Mouse (Mus musculus): Measurements from ENCODE around the gene Cd81. TPM values are rescaled to one million over a fixed set of nuclear protein-coding genes. Genes with fewer than 3 reads are reported as not detected.

Cd81 gene
- polyA plus RNA-seq (2014; fragmentation: Nextera tagmentation; extraction: Ambion mirVana), result 455 and 483 TPM in 2 replicates

DNA sequence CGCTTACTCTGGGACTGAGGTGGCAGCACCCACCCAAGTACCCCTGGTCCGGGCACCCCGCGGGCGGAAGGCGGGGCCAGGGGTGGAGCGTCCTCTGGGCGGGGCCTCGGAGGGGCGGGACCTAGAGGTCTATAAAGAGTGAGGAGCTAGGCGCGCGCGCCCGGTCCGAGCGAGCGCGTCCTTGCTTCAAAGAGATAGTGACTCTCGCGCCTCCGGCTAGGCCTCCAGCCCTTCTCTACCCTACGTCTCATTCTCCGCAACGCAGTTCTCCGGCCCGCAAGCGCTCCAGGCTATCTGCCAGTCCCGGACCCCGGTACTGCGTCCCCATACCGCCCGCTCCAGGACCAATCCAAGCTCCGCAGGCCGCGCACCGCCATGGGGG, at the start of gene Cd81:
TSS of gene Cd81 (plus strand) at position 114 of the 382 bp plus-strand sequence.
- H3K4me1 ChIP-seq (replicated peaks; ENCODE audit: control insufficient read depth, insufficient read depth, low read length), result peaks cover 32% of the 10 kb centered on the region

DNA sequence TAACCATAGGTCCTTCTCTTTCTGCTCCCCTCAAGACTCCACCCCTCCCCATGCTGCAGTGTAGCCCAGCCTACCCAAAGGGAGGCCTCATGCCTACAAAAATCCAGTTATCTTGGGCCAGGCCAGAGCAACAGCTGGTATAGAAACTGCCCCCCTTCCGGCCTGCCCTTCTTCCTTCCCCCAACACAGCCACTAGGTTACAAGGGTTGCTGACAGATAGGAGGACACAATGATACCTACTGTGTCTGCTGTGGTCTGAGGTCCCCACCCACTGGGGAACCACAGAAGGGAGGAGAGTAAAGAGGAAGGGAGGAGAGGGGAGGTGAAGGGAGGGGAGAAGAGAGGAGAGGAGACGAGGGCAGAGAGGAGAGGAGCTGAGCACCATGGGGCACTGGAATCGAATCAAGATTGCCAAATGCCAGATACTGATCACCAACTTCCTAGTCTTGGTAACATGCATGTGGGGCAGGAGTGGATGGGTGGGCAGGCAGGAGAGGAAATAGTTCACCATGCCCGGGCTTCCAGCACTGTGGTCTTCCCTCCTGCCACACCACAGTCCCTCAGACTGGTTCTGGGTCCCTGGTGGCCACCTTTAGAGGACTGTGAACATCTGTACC, 47.7 kb upstream of the Cd81 start, which contains the start of gene Tspan32:
TSS of gene Tspan32 (plus strand) at position 320 of the 617 bp plus-strand sequence.
- Histone ChIP-seq H3K4me1 (replicated peaks; ENCODE audit: control insufficient read depth, insufficient read depth, low read length) (peaks cover 12% of the 10 kb centered on the region), H3K27me3 (ENCODE audit: control insufficient read depth, insufficient read depth, low read length) (no peaks in the 10 kb centered on the region), H3K27ac (no peak within 1 kb of the TSS), H3K9me3 (ENCODE audit: control insufficient read depth, low read length) (no peaks in the 10 kb centered on the region), H3K4me3 (replicated peaks; ENCODE audit: low read length) (no peak within 1 kb of the TSS), H3K36me3 (replicated peaks; ENCODE audit: control insufficient read depth, insufficient read depth) (no peaks in the 10 kb centered on the region), H3K9ac (no peak within 1 kb of the TSS), H3K4me2 (replicated peaks) (no peak within 1 kb of the TSS)
- ATAC-seq (ENCODE audit: low FRiP score), result no peak
- DNase-seq (ENCODE audit: low spot score), result no peak
- 84% methylated on average over 4 of the region's 4 CpGs for WGBS

More for the DNA sequence above, at the start of gene Cd81:
- Histone ChIP-seq H3K9ac (peak within 1 kb of the TSS; percentile 97), H3K27me3 (ENCODE audit: control insufficient read depth, insufficient read depth, low read length) (no peaks in the 10 kb centered on the region), H3K27ac (peak within 1 kb of the TSS; percentile 86), H3K4me3 (replicated peaks; ENCODE audit: low read length) (peak within 1 kb of the TSS; percentile 85), H3K9me3 (ENCODE audit: control insufficient read depth, low read length) (no peaks in the 10 kb centered on the region), H3K4me2 (replicated peaks) (peak within 1 kb of the TSS; percentile 64), H3K36me3 (replicated peaks; ENCODE audit: control insufficient read depth, insufficient read depth) (no peaks in the 10 kb centered on the region)
- ATAC-seq (ENCODE audit: low FRiP score) (peak; percentile 79), DNase-seq (ENCODE audit: low spot score) (peak; percentile 79)
- 1% methylated on average over 37 of the region's 37 CpGs for WGBS

DNA sequence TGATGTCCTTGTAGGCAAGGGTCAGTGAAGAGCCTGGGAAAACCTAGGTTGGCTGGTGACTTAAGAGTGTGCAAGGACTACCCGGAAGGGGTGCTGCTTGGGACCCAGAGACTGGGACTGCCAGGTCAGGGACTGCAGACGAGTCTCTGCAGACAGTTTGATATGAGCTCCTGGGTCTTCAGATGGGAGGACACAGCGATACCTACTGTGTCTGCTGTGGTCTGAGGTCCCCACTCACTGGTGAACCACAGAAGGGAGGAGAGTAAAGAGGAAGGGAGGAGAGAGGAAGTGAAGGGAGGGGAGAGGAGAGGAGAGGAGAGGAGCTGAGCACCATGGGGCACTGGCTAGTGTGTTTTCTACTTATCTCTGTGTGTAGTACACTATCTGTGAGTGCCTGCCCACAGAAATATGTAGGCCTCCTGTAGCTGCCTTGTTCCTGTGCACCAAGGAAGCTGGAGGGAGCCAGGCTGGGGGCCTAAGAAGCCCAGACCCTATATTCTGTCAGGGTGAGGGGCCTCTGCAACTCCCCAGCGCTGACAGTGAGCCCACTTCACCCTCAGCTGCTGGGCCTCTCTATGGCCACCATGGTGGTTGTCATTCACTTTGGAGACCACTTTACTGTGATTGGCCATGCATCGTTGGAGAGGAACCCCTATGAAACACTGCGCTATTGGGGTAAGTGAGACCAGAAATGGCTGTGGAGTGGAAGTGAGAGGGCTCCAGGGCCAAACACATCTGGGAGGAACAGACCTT, 47.0 kb upstream of the Cd81 start:
- WGBS, result 87% methylated on average over 6 of the region's 6 CpGs

DNA sequence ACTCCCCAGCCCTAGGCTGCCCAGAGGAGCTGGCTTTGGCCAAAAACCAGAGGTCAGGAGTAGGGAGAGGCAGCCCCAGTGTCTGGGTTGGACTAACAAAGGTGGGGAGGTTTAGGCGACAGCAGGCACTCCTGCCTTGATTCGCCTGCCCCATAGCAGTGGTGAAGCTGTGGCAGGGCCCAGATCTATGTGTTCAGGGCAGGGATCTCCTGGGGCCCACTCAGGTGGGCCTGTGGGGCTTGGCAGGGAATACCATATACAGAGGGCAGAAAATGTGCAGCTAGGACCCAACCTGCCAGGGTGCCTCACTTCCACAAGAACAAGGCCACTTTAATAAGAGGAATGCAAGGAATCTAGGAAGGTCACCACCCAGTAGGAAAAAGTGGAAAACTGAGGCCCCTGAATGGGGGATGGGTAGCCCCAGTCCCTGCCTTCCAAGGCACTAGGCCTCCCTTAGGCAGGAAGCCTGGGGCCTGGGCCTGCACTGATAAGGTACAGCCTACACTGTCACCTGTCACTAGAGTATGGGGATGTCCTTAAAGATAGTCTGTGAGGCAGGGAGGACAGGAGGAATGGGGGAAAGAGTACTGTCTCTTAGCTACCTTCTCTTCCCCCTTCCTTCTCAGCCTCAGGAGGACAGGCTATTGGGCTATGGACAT, 46.3 kb upstream of the Cd81 start:
- ATAC-seq (ENCODE audit: low FRiP score), result no peak
- Histone ChIP-seq H3K27me3 (ENCODE audit: control insufficient read depth, insufficient read depth, low read length) (no peaks in the 10 kb centered on the region), H3K4me2 (replicated peaks) (no peak overlapping the region), H3K4me1 (replicated peaks; ENCODE audit: control insufficient read depth, insufficient read depth, low read length) (peaks cover 13% of the 10 kb centered on the region), H3K36me3 (replicated peaks; ENCODE audit: control insufficient read depth, insufficient read depth) (no peaks in the 10 kb centered on the region), H3K9ac (no peak overlapping the region), H3K9me3 (ENCODE audit: control insufficient read depth, low read length) (no peaks in the 10 kb centered on the region), H3K4me3 (replicated peaks; ENCODE audit: low read length) (no peak overlapping the region), H3K27ac (no peak overlapping the region)
- no peak for DNase-seq (ENCODE audit: low spot score)
- 86% methylated on average over 2 of the region's 2 CpGs for WGBS

More for the DNA sequence above, 47.0 kb upstream of the Cd81 start:
- no peak overlapping the region for H3K4me2 ChIP-seq (replicated peaks)
- H3K36me3 ChIP-seq (replicated peaks; ENCODE audit: control insufficient read depth, insufficient read depth), result no peaks in the 10 kb centered on the region
- no peaks in the 10 kb centered on the region for H3K27me3 ChIP-seq (ENCODE audit: control insufficient read depth, insufficient read depth, low read length)
- H3K9ac ChIP-seq, result no peak overlapping the region
- no peak overlapping the region for H3K4me3 ChIP-seq (replicated peaks; ENCODE audit: low read length)
- no peak overlapping the region for H3K27ac ChIP-seq
- ATAC-seq (ENCODE audit: low FRiP score) (no peak), DNase-seq (ENCODE audit: low spot score) (no peak)
- H3K4me1 ChIP-seq (replicated peaks; ENCODE audit: control insufficient read depth, insufficient read depth, low read length), result peaks cover 13% of the 10 kb centered on the region
- no peaks in the 10 kb centered on the region for H3K9me3 ChIP-seq (ENCODE audit: control insufficient read depth, low read length)

DNA sequence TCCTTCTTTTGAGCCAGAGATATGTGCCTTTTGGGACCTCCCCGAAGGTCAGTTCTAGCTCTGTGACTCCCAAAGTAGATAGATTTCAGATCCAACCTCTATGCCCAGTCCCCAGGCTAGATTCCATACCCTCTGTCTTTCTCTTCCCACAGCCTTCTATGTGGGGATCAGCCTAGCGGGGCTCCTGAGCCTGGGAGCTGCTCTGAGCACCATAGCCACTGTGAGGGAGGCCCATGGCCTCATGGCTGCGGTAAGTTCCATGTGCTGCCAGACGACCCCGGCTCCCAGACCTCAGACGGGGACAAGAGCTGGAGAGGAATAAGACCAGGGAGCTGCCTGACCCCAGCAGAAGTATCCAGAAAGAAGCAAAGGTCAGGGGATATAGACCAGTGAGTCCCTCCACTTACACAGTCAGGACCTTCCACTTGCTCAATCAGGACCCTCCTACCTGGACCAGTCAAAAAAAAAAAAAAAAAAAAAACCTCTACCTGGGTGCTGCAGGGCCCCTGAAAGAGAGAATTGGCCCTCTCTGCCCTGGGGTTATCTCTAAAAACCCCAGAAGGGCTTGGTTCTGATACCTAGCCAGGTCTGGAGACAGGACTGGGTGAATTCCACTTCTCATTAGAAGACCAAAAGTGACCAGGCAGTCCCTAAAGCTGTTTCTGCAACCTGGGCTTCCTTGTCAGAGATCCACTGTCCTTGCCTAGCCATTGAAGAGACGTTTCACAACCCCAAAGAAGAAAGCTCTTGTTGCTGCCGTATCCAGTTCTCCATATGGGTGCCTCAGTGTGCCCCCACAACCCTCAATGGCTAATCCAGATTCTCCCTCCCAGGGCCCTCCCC, 45.6 kb upstream of the Cd81 start:
- H3K27me3 ChIP-seq (ENCODE audit: control insufficient read depth, insufficient read depth, low read length), result no peaks in the 10 kb centered on the region
- WGBS, result 93% methylated on average over 8 of the region's 8 CpGs
- peaks cover 14% of the 10 kb centered on the region for H3K4me1 ChIP-seq (replicated peaks; ENCODE audit: control insufficient read depth, insufficient read depth, low read length)
- no peaks in the 10 kb centered on the region for H3K9me3 ChIP-seq (ENCODE audit: control insufficient read depth, low read length)
- H3K27ac ChIP-seq, result no peak overlapping the region; the same call in 1 of the 2 replicates
- H3K36me3 ChIP-seq (replicated peaks; ENCODE audit: control insufficient read depth, insufficient read depth), result no peaks in the 10 kb centered on the region
- ATAC-seq (ENCODE audit: low FRiP score) (no peak), DNase-seq (ENCODE audit: low spot score) (no peak)
- H3K4me3 ChIP-seq (replicated peaks; ENCODE audit: low read length), result no peak overlapping the region
- no peak overlapping the region for H3K4me2 ChIP-seq (replicated peaks)
- no peak overlapping the region for H3K9ac ChIP-seq

DNA sequence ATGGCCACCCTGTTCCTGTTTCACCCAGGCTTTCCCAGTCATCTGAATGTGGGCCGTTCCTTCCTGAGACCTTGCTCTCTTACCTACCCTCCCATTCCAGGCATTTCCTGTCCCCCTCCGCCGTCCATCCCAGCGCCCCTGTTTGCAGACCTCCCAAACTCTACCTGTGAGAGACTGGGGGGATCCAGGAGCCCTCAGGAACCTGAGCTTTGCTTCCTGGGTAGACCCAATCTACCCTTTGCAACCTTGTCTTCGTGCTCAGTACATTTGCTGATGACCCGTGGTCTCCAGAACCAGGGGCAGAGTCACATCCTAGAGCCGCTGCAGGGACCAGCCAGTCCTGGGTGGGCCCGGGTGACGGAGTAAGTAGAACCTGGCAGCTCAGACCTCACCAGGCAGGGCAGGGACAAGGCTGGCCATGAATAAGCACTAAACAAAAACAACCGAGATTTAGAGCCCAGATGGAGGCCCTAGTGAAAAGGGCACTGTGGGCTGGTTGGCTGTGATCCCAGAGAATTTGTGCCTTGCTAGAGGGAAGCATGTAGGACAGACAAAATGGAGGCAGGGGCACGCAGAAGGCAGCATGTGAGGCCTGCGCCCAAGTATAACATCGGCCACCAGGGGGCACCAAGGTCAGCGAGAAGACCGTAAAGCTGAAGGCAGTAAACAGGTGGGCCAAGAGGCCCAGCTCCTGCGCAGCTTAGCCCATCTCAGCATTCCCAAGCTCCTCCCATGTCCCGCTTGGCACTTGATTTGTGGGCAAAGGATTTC, 44.8 kb upstream of the Cd81 start:
- H3K9ac ChIP-seq, result no peak overlapping the region
- no peaks in the 10 kb centered on the region for H3K36me3 ChIP-seq (replicated peaks; ENCODE audit: control insufficient read depth, insufficient read depth)
- peak; percentile 88 for DNase-seq (ENCODE audit: low spot score)
- no peak overlapping the region for H3K4me2 ChIP-seq (replicated peaks)
- WGBS, result 40% methylated on average over 17 of the region's 17 CpGs
- peak; percentile 74 for ATAC-seq (ENCODE audit: low FRiP score)
- H3K9me3 ChIP-seq (ENCODE audit: control insufficient read depth, low read length), result no peaks in the 10 kb centered on the region
- H3K4me1 ChIP-seq (replicated peaks; ENCODE audit: control insufficient read depth, insufficient read depth, low read length), result peaks cover 20% of the 10 kb centered on the region
- peak overlapping the region; percentile 78 for H3K27ac ChIP-seq
- H3K4me3 ChIP-seq (replicated peaks; ENCODE audit: low read length), result no peak overlapping the region
- no peaks in the 10 kb centered on the region for H3K27me3 ChIP-seq (ENCODE audit: control insufficient read depth, insufficient read depth, low read length)

DNA sequence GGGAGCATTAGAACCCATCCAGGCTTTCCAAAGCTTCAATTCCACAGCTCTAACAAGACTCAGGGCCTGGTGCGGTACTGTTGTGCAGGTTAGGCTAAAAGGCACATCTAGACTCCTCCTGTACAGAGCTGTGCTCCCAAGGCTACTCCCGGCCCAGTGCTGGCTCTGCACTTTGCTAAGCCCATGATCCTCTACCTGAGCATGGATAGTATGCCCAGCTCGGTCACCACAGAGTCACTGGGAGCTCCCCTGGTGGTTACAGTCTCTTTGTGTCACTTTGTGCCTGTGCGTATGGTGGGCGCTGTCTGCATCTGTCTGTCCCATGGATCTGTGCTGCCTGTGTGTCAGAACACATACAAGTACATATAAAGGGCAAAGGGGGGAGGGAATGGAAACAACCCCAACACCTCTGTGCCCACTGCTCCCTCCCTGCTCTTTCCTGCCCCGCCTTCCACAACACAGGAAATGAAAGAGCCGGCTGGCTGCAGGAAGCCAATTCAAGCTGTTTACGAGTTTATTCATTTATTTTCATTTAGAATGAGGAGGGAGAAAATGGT, 44.1 kb upstream of the Cd81 start:
- WGBS, result 61% methylated on average over 8 of the region's 8 CpGs
- peak; percentile 42; the same call in 1 of the 2 replicates for ATAC-seq (ENCODE audit: low FRiP score)
- Histone ChIP-seq H3K9ac (no peak overlapping the region), H3K4me2 (replicated peaks) (no peak overlapping the region), H3K4me3 (replicated peaks; ENCODE audit: low read length) (no peak overlapping the region), H3K4me1 (replicated peaks; ENCODE audit: control insufficient read depth, insufficient read depth, low read length) (peaks cover 25% of the 10 kb centered on the region), H3K27ac (peak overlapping the region; percentile 78), H3K9me3 (ENCODE audit: control insufficient read depth, low read length) (no peaks in the 10 kb centered on the region), H3K27me3 (ENCODE audit: control insufficient read depth, insufficient read depth, low read length) (no peaks in the 10 kb centered on the region), H3K36me3 (replicated peaks; ENCODE audit: control insufficient read depth, insufficient read depth) (no peaks in the 10 kb centered on the region)
- DNase-seq (ENCODE audit: low spot score), result no peak

DNA sequence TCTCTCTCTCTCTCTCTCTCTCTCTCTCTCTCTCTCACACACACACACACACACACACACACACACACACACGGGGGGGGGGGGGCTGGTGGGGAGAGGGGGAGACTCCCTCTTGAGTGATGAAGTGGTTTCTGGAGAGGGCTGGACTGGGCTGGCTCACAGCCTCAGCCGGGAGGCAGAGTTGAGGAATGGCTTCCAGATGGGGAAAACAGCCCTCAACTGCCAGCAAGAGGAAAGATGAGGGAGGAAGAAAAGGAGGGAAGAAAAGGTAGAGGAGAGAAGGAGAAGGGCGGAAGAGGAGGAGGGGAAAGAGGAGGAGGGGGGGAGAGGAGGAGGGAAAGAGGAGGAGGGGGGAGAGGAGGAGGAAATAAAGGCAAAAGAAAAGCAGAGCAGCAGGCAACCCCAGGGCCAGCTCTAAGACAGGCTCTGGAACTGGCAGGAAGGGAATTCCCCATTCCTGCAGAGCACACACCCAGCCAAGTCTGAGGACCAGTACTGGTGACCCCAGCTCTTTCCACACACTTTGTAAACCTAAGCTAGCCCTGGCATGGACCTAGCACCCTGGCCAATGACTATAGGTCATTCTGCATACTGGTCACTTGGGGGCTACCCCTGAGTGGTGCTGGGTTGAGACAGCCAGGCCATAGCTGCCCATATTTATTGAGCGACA, 43.4 kb upstream of the Cd81 start:
- Histone ChIP-seq H3K9me3 (ENCODE audit: control insufficient read depth, low read length) (no peaks in the 10 kb centered on the region), H3K27ac (peak overlapping the region; percentile 78; the same call in 1 of the 2 replicates), H3K4me1 (replicated peaks; ENCODE audit: control insufficient read depth, insufficient read depth, low read length) (peaks cover 31% of the 10 kb centered on the region), H3K4me2 (replicated peaks) (no peak overlapping the region), H3K36me3 (replicated peaks; ENCODE audit: control insufficient read depth, insufficient read depth) (no peaks in the 10 kb centered on the region), H3K4me3 (replicated peaks; ENCODE audit: low read length) (no peak overlapping the region), H3K27me3 (ENCODE audit: control insufficient read depth, insufficient read depth, low read length) (no peaks in the 10 kb centered on the region), H3K9ac (no peak overlapping the region)
- DNase-seq (ENCODE audit: low spot score) (no peak), ATAC-seq (ENCODE audit: low FRiP score) (0 out of 2 replicates have a peak, but pooled peaks have one; percentile 36)
- WGBS, result 54% methylated on average over 3 of the region's 4 CpGs
